Mouse (Mus musculus): Measurements from ENCODE around the gene Rasgrf1.

Gene Rasgrf1

DNA sequence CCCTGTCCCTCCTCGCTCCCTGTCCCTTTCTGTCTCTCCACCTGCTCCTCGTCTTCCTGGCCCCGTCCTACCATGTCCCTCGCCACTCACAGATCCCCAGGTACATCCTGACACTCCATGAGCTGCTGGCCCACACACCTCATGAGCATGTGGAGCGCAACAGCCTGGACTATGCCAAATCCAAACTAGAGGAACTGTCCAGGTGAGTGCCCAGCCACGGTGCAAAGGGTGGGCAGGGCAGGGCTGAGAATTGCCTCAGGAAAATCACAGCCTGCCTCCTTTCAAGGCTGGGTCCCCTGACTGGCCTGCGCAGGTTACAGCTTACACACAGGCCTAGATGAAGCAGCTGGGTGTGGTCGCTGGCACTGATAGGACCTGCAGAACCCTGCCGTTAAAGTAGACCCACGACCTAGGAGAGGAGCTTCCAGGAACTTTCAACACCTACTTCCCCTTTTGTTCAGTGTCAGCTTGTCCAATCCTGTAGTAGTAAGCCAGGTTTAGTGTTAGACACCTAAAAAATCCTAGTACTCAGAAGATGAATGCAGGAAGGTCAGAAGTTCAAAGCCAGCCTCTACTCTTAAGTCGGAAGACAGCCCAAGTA lies 61.3 kb downstream of the Rasgrf1 start:
- no peak for DNase-seq (ENCODE audit: low spot score)

DNA sequence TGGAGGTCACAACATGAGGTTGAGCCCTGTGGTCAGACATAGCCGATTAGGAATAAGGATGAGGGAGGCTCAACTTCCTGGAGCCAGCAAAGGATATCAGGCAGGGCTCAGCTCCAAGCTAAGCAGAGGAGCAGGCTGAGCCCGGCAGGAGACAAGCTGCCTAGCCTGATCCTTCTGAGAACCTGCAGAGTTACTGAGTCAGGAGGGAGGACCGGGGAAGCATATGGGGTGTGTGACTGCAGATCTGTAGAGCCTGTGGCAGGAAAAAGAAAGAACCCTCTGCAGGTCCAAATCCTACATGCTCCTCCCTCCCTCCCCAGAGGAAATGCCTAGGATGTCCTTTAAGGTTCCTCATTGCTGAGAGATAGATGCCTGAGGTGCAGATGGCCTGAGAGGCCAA lies 62.6 kb downstream of the Rasgrf1 start:
- DNase-seq (ENCODE audit: low spot score), result no peak

DNA sequence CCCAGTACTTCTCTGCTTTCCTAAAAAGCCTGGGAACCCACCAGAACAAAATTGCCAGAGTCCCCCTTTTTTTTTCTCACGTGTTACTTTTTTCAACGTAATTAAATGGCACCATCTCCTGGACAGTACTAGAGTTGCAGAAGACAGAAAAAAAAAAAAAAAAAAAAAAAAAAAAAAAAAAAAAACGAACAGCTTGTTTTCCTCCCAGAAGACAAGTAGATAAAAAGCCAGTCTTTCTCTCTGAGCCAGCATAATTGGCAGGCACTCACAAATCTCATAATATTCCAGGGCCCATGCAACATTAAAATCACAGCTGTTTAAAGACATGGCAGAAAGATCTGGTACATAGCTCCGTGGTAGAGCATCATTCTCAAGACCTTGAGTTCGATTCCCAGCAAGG lies 64.1 kb downstream of the Rasgrf1 start:
- no peak for DNase-seq (ENCODE audit: low spot score)

DNA sequence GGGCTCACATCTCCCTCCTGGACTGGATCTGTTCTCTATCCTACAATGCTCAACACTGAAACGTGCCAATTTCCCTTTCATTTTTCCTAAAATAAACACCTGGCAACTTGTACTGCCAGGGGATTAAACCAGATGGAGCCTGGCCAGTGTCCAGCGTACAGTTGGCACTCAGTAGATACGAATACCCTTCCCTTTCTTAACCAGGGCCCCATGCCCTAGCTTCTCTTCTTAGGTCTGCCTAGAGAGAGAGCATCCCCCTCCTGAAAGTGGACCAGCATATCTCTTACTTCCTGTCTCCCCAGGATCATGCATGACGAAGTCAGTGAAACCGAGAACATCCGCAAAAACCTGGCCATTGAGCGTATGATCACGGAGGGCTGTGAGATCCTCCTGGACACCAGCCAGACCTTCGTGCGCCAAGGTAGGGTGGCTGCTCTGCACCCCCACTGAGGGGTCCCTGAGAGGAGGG lies 64.8 kb downstream of the Rasgrf1 start:
- no peak for DNase-seq (ENCODE audit: low spot score)

DNA sequence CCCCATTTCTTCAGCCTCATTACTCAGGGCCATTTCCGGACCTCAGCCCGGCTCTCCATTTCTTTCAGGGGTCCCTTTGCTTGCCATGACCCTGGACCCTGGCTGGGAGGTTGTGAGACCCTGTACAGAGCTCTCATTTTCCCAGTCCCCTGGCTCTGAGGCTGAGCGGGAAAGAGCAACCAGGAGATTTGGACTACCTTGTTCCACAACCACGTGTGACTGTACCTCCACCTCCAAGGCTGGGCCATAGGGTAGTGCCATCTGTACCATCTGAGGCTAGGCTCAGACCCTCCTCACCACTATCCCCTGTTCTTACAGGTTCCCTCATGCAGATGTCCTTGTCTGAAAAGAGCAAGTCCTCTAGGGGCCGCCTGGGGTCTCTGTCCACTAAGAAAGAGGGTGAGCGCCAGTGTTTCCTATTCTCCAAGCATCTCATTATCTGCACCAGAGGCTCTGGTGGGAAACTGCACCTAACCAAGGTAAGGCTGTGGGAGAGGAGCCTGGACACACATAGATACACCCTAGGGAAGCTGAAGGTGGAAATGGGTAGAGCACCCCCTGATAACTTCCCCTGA lies 66.7 kb downstream of the Rasgrf1 start:
- no peak for DNase-seq (ENCODE audit: low spot score)

DNA sequence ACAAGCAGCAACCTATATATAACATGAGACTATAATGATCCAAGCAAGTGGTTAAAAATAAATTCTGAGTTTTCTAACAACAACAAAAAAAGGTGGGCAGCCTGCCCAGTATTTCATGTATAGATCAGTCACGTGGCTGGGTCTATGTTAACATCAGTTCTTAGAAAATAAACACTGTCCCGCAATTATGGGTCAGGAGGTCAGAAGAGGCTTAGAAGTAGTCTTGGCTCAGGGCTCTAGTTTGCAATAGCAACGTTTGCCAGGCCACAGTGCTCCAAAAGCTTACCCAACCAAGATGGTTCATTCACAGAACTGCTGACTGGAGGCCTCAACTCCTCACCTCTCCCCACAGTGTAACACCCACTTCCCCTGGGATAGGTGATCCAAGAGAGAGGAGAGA lies 69.5 kb downstream of the Rasgrf1 start:
- DNase-seq (ENCODE audit: low spot score), result no peak

DNA sequence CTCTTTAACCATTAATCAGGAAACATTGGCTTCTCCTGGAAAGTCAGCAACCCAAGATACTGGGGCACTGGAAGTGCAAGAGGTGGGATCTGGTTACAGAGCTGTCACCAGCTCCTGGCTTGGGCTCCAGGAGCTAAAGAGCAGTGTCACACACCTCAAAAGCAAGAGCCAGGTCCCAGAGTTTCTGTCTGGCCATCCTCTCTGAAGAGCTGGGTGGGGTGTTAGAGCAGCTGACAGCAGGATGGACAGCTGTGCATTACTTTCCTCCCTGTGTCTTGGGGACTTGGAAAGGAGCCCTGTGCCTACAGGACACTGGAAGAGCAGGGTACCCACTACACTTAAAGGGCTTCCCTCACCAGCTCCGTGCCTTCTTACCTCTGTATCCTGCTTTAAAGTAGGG lies 72.5 kb downstream of the Rasgrf1 start:
- no peak for DNase-seq (ENCODE audit: low spot score)

DNA sequence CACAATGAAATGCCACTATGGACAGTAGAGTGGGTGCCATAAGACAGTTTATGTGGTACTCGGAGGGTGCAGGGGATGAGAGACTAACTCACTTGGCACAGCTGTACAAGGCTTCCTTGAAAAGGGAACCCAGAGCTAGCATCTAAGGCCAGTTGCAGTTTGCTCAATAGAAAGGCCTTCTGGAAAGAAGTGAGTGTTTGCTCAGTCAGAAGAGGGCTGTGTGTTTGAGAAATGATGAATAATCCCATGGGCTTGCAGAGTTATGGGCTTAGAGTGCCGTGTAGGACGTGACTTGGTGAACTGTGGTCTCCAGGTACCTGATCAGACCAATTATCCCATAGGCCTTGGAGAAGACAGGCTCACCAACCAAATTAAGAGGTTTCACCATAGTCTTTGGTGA lies 78.3 kb downstream of the Rasgrf1 start:
- DNase-seq (ENCODE audit: low spot score), result no peak

DNA sequence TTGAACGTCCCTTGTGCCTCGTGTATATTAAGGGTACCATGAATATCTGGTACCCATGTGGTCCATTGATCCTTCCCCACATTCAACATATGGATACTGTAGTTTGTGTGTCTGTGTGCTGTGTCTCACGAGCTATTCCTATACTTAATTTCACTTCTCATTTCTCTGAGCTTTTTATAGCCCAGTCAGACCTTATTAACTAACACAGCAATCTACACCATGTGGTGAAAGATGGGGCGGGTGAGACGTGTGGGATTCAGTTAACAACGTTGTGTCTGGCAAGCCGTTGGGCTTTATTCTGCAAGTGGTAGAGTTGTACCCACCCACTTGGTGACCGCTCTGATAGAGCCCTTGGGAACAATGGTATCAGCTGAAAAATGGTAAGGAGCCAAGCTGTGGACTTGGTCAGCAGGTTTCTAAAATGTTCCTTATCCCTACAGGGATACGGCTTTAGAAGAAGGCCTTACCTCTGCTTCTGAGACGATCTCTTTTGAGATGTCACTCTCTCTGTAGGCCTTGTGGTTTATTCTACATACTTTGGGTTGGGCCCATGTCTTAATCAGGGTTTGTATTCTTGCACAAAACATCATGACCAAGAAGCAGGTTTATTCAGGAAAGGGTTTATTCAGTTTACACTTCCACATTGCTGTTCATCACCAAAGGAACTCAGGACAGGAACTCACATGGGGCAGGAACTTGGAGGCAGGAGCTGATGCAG lies 79.3 kb downstream of the Rasgrf1 start:
- DNase-seq (ENCODE audit: low spot score), result no peak

DNA sequence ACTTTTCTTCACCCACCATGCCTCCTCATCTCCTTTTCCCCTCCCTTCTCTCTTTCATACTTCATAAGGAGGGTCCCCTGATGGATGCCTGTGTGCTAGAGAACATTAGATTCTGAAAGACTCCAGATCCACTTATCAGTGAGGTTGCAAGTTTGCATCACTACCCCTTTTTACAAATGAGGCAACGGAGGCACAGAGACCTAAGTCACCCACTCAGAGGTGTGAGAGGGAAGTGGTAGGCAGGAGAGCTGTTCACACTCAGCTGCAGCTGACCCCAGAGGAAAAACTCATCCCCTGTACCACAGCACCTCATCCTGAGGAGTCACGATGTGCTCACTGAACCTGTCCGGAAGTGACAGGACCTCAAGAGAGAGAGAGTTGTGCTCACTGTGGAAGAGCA lies 96.7 kb downstream of the Rasgrf1 start:
- DNase-seq (ENCODE audit: low spot score), result no peak

DNA sequence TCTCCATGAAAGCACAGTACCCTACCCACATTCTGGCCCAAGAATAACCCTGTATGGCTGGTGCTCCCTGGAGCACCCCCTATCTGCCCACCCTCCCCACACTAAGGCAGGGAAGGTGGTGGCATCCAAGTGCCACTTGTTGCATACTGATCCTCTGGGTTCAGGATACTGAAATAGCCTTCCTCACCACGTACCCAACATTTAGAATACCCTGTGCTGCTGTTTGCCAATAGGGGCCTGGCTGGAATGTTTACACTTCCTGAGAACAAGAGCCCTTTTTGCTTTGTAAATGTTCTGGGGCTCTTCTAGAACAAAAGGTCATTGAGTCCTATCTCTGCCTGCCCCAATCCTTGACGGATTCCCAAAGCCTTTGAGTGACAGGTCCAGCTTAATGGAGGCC lies 97.4 kb downstream of the Rasgrf1 start:
- no peak for DNase-seq (ENCODE audit: low spot score)

DNA sequence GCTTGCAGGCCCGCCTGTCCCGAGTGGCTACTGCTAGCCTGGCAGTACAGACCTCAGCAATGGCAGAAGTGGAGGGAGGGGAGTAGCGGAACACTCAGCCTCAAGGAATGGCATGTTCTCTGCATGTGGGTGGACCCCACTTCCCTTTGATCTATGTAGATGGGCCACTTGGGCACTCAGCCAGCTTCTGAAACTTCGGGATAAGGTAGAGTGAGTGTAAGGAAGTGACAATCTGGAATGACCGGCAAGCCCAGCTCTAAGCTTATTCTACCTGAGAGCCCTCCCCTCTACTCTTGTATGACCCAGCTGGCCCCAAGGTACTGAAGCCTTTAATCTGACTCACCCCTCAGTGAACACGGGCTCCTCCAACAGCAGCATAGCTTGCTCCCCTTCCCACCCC lies 98.4 kb downstream of the Rasgrf1 start:
- no peak for DNase-seq (ENCODE audit: low spot score)

DNA sequence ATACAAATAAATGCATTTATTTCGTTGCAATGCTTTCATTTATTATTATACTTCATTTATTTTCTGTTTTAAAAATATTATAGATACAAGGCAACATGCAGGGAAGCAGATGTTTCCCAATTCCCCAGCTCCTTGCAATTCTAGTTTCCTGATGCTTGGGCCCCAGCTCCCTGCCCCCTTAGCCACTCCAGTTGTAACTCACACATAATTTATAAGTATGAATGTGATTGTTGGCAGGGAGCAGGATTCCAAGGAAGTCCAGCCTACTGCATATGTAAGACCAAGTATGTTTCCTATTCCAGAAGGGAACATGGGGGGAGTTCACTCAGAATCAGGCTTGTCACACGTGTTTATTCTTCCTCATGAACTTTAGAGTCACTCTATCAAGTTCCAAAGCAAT lies 102.1 kb downstream of the Rasgrf1 start:
- DNase-seq (ENCODE audit: low spot score), result no peak

DNA sequence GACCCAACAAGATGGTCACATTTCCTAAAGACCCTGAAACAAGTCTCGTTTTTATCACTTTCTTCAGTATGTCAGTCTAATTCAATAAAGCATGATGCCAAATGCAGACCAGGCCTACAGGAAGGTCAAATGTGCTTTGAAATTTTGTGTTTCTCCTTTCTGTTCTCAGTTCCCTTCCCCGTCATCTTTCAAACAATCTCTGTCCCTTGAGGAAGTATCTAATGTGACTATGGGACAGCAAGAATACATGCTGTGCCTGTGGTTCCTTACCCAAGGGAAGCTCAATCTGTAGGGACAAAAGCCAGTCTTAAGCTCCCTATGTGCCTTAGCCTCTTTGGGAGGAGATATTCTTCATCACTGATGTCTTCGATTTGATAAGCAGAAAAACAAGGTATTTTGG lies 104.9 kb downstream of the Rasgrf1 start:
- no peak for DNase-seq (ENCODE audit: low spot score)

DNA sequence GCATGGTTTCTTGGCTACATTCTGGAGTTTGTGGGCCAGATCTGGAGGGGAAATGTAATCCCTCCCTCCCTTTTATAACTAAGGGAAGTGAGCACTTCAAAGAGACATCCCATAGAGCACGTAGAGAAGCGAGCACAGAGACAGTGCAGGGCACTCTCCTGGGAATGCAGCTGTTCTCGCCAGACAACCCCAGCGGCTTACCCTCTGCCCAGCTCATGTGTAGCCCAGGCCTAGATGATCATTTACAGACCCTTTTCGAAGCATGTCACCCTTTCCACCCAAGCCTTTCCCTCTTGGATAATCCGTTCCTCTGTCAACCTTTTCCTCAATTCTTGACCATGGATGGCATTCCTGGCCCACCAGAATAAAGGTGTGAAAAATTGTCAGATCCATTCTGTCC lies 106.5 kb downstream of the Rasgrf1 start:
- no peak for DNase-seq (ENCODE audit: low spot score)

DNA sequence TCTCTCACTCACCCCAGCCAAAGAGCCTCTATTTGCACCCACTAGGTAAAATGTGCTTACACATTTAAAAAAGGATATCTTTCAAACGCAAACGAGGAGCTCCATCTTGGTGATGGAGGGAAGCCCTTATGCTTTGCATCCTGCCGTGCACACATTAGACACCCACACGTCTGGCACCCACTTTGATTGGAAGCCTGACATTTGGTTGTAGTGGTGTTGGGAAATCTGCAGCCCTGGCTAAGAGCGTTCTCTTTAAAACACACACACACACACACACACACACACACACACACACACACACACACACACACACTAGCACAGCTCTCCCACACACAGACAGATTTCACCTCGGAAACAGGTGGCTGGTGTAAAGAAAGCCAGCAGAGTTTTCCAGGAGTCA lies 111.2 kb downstream of the Rasgrf1 start:
- DNase-seq (ENCODE audit: low spot score), result no peak

DNA sequence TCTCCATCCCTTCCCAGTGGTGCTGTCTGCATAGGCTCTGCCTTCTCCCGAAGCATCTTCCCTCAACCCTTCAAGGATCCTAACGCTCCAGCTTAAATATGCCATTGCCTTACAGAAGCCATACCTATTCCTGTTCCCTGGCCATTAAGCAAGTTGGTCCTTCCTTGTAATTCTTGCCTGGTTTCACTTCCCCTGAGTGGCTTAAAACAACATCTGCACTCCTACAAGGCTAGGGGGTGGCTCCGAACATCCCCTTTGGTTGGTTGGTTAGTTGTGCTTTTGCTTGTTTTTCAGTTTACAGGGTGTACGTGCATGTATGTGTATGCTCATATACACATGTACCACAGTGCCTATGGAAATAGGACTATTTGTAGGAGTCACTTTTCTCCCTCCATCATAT lies 111.7 kb downstream of the Rasgrf1 start:
- DNase-seq (ENCODE audit: low spot score), result no peak

DNA sequence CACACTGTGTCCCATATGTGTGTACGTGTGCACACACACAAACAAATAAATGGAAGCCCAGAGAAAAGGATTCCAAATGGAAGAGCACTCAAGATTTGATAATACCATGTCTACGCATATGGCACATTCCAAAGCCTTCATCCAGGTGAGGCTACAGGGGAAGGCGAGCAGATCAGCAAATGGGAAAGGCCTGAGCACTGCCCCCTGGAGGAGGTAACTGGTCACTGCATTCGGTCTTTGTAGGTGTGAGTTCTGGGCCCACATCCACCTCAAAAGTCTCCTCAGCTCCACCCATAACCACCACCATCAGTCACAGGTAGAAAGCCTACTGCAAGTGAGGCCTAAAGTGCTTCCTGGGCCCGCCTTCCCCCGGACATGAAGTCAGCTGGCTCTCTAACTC lies 118.0 kb downstream of the Rasgrf1 start:
- DNase-seq (ENCODE audit: low spot score), result no peak

DNA sequence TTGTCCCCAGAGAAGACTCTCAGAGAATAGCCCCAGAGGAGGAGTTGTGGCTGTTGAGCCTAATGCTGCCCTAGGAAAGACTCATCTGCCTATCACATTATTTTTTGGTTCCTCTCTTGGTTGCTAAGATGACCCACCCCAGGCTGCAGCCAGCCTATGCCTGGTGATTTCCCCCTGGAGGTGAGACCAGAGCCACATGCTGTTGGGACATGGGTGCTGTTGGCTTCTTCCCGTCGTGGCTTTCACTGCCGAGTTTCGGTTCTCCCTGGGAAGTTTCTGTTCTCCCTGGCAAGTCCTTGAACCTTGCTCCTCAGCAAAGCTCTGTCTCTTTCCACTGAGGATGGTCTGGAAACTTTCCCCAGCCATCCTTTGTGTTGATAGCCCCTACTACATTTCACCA lies 124.2 kb downstream of the Rasgrf1 start:
- no peak for DNase-seq (ENCODE audit: low spot score)

DNA sequence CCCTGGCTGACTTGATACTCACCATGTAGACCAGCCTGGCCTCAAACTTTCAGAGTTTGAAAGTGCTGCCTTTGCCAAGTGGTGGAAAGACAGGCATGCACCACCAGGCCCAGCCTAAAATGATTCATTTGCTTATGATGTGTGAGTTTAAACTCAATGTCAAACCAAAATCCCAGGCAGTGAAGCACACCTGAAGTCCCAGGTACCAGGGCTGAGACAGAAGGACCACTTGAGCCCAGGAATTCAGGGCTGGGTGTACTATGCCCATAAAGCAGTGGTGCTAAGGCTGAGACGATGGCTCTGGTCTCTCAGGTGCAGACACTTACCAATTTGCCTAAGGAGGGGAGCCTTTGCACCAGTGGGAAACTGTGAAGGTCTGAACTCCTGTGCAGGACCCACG lies 125.5 kb downstream of the Rasgrf1 start:
- DNase-seq (ENCODE audit: low spot score), result no peak

DNA sequence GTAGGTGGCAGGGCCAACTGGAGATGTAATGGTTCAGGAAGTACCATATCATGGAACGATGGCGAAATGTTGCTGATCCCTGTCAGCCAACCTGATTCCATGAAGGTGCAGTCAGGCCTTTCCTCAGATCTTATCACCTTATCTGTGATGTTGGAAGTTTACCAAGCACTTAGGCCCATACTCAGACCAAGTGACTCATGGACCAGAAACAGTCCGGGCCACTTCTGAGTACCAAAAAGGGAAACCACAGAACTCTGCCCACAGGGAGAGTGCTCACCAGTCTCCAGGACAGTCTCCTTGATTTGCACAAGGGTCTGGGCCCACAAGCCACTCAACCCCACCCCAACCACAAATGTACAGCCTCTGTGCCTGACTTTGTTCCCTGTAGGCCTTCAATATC lies 126.1 kb downstream of the Rasgrf1 start:
- no peak for DNase-seq (ENCODE audit: low spot score)

DNA sequence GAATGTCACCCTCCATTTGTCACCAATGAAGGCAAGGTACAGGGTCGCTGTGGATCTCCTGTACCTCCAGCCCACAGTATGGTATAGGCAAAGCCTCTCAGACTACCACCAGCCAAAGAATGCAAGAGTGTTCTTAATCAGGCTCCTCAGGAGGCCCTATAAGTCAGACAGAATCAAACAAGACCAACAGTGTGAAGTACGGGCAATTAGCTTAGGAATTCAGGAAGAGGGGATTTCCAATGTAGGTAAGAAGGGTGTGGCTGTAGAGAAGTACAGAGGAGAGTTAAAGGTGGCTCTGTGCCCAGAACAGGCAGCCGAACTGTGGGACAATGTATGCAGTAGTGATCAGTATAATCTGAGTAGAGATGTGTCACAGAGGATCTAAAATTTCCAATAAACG lies 126.6 kb downstream of the Rasgrf1 start:
- DNase-seq (ENCODE audit: low spot score), result no peak

DNA sequence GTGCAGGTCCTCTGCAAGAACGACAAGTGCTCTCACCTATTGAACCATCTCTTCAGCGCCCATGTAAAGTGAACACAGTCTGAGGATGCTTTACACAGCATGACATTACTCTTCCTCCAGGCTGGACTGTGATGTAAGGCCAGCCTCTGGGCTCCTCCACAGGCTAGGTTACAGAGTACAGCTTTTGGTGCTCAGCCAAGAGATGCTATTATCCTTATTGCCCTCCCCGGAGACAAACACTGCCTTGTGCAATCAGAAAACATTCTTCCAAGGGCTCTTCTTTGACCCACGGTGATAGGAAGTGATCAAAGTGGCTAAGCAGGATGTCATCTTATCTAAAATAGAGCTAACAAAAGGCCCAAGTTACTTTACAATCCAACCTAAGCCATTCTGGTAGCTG lies 128.8 kb downstream of the Rasgrf1 start:
- no peak for DNase-seq (ENCODE audit: low spot score)

DNA sequence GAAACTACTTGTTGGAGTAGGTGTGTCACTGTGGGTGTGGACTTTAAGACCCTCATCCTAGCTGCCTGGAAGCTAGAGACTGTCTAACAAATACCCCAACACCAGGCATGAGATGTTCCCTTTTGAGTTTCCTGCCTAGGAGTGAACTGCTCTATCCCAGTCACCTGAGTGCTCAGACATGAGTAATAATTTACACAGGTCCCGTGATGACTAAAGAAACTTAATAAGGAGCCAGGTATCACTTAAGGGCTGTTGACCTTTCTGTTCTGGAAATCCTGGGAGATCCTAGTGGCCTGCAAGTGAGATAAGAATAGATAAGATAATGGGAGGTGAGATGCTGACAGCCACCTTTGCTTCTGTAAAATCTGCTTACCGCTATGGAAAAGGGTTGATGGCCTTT lies 131.2 kb downstream of the Rasgrf1 start:
- no peak for DNase-seq (ENCODE audit: low spot score)
